Mouse (Mus musculus) forebrain, embryonic 16.5 days (tissue): ENCODE measurements around the gene Fam169b. TPM values are rescaled to one million over a fixed set of nuclear protein-coding genes. Genes with fewer than 3 reads are reported as not detected.

Experiments
- ATAC-seq: fragments of 200-750 bp; cut with Nextera tagmentation; 2 replicates; pipeline ENCODE4 v1.8.0; 2017; ENCODE audit warnings: mild to moderate bottlenecking, moderate library complexity
- H3K27ac ChIP-seq: fragments of 300-500 bp; sonication (generic); 2 replicates; pipeline ENCODE4 v1.5.1; 2014; ENCODE audit warnings: low read length, control low read depth
- H3K27me3 ChIP-seq: fragments of 300-500 bp; sonication (generic); replicated peaks from 2 replicates; pipeline ENCODE4 v1.6.1; 2014; ENCODE audit warnings: low read length; ENCODE audit not compliant: control insufficient read depth, insufficient read depth
- H3K36me3 ChIP-seq: fragments of 300-500 bp; sonication (generic); 2 replicates; pipeline ENCODE4 v1.6.1; 2014; ENCODE audit not compliant: control insufficient read depth, insufficient read depth
- H3K4me1 ChIP-seq: fragments of 300-500 bp; sonication (generic); replicated peaks from 2 replicates; pipeline ENCODE4 v1.6.1; 2014; ENCODE audit warnings: low read length; ENCODE audit not compliant: control insufficient read depth, insufficient read depth
- H3K4me2 ChIP-seq: fragments of 300-500 bp; sonication (generic); 2 replicates; pipeline ENCODE4 v1.6.1; 2014; ENCODE audit warnings: mild to moderate bottlenecking, low read length, control low read depth
- H3K4me3 ChIP-seq: fragments of 300-500 bp; sonication (generic); replicated peaks from 2 replicates; pipeline ENCODE4 v1.5.1; 2014; ENCODE audit warnings: mild to moderate bottlenecking, low read length, control low read depth
- H3K9ac ChIP-seq: fragments of 300-500 bp; sonication (generic); replicated peaks from 2 replicates; pipeline ENCODE4 v1.6.1; 2014; ENCODE audit warnings: low read depth, low read length, control low read depth
- H3K9me3 ChIP-seq: fragments of 300-500 bp; sonication (generic); 2 replicates; pipeline ENCODE4 v1.6.1; 2016; ENCODE audit warnings: low read length; ENCODE audit not compliant: control insufficient read depth
- WGBS: fragments of 180-500 bp; shearing (Covaris S2); extraction: QIAGEN DNeasy Blood & Tissue Kit; methylation state at CpG from one replicate; pipeline ENCODE4 v1.1.7; 2014; 5-methylcytosine and 5-hydroxymethylcytosine counted together
- polyA plus RNA-seq: library from polyadenylated mRNA; unstranded; fragments of >200 nt; fragmentation: Nextera tagmentation; extraction: Ambion mirVana; gene quantifications from 2 replicates; pipeline ENCODE4 v1.2.1, GENCODE M21; 2015

The Fam169b gene
- polyA plus RNA-seq: 0.20 TPM in 1 of 2 replicates, not detected in the other

DNA sequence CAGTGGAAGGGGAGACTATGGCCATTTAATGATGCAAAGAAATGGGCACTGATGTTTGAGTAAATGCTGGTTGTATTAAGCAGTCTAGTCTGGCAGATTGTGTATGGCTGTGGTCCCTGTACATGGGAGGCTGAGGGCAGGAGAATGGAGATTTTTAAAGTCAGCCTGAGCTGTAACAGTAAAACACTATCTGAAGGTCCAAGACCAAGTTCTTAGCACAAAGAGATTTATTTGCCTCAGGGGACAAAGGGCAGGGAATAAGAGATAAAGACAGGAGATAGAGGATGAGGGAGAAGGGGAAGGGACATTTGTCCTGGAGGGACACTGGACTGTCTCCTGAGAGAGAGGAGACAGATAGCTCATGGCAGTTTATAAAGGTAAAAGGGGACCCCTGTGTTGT lies at the start of gene Fam169b:
Fam169b (plus strand) TSS at position 325 of the 400 bp plus-strand sequence.
- Histone ChIP-seq H3K27me3 (0 out of 2 replicates have a peak, but pooled peaks cover 3% of the 10 kb centered on the region), H3K9me3 (no peaks in the 10 kb centered on the region), H3K36me3 (no peaks in the 10 kb centered on the region), H3K4me3 (no peak within 1 kb of the TSS), H3K27ac (no peak within 1 kb of the TSS), H3K4me1 (peaks cover 17% of the 10 kb centered on the region), H3K9ac (no peak within 1 kb of the TSS), H3K4me2 (no peak within 1 kb of the TSS)
- no peak for ATAC-seq

DNA sequence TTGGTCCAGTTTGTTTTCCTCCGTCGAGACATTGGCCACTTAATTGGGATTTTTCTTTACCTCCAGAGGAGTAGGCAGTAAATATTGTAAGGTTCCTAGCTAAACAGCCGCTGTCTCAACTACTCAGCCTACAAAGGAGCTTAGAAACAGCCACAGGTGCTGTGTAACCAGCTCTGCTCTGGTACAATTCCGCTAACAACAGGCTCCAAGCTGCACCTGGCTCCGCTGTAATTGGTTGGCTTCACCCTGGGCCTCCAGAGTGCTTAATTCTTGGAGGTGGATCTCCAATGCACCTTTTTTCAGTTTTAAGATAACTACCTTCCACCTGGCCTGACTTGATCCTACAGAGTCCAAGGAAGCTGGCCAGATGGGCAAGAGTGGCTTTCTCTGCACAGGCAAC lies 49.6 kb upstream of the Fam169b start:
- Histone ChIP-seq H3K4me2 (no peak overlapping the region), H3K27ac (no peak overlapping the region), H3K9me3 (no peaks in the 10 kb centered on the region), H3K9ac (no peak overlapping the region), H3K4me3 (no peak overlapping the region), H3K36me3 (peaks cover 4% of the 10 kb centered on the region), H3K27me3 (no peaks in the 10 kb centered on the region), H3K4me1 (peaks cover 28% of the 10 kb centered on the region)
- no peak for ATAC-seq
- 93% methylated on average over 5 of the region's 5 CpGs for WGBS

DNA sequence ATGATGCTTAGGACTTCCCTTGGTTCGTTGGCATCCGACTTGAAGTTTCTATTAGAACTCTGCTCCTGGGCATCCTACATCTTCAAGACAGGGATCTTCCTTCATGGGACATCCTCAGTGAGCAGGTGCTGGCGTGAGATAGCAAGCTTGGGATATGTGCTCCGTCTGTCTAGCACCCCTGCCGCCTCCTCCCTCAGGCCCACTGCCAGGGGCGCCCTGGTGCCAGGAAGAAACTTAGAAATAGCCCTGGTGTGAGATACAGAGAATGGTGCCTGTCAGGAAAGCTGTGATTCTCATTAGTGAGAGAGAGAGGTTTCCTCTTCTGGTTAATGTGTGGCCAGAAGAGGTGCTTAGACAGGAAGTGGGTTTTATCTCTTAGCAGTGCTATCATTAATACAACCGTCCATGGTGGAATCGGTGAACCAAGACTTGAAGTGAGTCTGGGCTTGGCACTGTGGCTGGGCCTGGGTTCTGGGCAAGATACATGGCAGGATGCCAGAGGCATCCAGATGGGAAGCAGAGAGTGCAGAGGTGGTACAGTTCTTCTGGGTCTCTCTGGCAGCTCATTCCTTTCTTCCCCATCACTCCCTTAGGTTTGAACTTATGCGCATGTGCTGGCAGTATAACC lies 48.1 kb upstream of the Fam169b start:
- H3K27me3 ChIP-seq: no peaks in the 10 kb centered on the region
- no peak overlapping the region for H3K27ac ChIP-seq
- peaks cover 30% of the 10 kb centered on the region for H3K4me1 ChIP-seq
- H3K4me2 ChIP-seq: no peak overlapping the region
- H3K36me3 ChIP-seq: peaks cover 4% of the 10 kb centered on the region; the same call in 1 of the 2 replicates
- no peaks in the 10 kb centered on the region for H3K9me3 ChIP-seq
- H3K4me3 ChIP-seq: no peak overlapping the region
- no peak overlapping the region for H3K9ac ChIP-seq
- ATAC-seq: no peak
- WGBS: 74% methylated on average over 9 of the region's 9 CpGs

DNA sequence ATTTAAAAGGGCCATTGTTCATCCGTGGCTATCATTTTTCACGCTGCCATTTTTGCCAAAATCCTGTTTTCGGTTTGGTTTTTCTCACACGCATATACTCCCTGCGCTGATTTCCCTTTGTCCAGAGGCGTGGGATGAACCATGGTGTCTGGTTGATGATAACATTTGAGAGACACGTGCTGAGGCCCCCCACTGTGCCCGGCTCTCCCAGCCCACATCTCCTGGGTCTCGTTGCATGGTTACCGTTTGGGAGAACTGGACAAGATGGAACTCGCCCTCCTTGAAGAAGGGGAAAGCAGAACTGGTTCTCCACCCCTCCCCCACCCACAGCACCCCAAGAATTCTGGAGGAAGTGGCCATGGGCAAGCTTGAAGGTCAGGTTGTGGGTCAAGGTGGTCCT lies 46.6 kb upstream of the Fam169b start:
- H3K4me1 ChIP-seq: peaks cover 24% of the 10 kb centered on the region
- peaks cover 9% of the 10 kb centered on the region for H3K36me3 ChIP-seq
- no peak overlapping the region for H3K4me2 ChIP-seq
- no peaks in the 10 kb centered on the region for H3K9me3 ChIP-seq
- no peak overlapping the region for H3K27ac ChIP-seq
- H3K4me3 ChIP-seq: no peak overlapping the region
- ATAC-seq: no peak
- no peak overlapping the region for H3K9ac ChIP-seq
- WGBS: 88% methylated on average over 11 of the region's 11 CpGs
- no peaks in the 10 kb centered on the region for H3K27me3 ChIP-seq

DNA sequence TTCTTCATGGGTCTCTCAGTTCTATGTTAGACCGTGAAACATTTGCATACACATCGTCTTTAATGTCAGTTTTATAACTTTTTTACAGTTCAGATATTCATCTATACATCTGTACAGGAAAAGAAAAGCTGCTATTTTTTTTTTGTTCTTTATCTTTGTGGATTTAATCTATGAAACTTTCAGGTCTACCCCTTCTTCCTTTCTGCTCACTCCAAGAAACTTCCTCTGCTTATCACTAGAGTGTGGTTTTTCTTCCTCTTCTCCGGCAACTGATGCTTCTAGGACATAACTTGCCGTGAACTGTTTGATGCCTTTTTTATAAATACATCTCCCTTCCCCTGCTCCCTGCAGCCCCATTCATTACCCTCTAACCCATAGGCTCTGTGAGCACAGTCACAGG lies 46.0 kb upstream of the Fam169b start:
- Histone ChIP-seq H3K27me3 (no peaks in the 10 kb centered on the region), H3K9ac (no peak overlapping the region), H3K4me2 (no peak overlapping the region), H3K36me3 (peaks cover 9% of the 10 kb centered on the region), H3K4me1 (peaks cover 22% of the 10 kb centered on the region), H3K4me3 (no peak overlapping the region), H3K27ac (no peak overlapping the region), H3K9me3 (no peaks in the 10 kb centered on the region)
- ATAC-seq: no peak
- WGBS: 88% methylated on average over 4 of the region's 4 CpGs

DNA sequence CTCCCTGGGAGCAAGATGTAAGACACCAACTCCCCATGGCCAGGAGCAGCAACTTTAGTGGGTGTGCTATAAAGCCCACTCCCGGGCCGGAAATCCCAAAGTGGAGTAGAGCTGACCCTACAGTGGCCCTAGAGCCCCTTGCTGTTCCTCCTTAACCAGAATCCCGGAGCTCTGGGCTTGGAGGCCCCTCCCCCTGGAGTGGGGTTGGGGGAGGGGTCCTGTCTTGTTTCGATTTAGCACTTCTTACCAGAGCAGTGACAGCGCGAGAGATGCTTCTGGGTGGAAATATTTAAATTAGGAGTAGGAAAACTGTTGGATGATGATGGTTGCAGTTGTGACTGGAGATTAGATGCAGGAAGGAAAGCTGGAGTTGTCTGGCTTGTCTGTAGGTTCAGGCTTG lies 45.1 kb upstream of the Fam169b start:
- peak overlapping the region; percentile 30; the same call in 1 of the 2 replicates for H3K27ac ChIP-seq
- 38% methylated on average over 6 of the region's 6 CpGs for WGBS
- H3K4me3 ChIP-seq: no peak overlapping the region
- H3K9me3 ChIP-seq: no peaks in the 10 kb centered on the region
- H3K9ac ChIP-seq: no peak overlapping the region
- peaks cover 18% of the 10 kb centered on the region for H3K4me1 ChIP-seq
- no peak overlapping the region for H3K4me2 ChIP-seq
- H3K36me3 ChIP-seq: peaks cover 9% of the 10 kb centered on the region
- H3K27me3 ChIP-seq: no peaks in the 10 kb centered on the region
- ATAC-seq: peak; percentile 51; the same call in 1 of the 2 replicates

DNA sequence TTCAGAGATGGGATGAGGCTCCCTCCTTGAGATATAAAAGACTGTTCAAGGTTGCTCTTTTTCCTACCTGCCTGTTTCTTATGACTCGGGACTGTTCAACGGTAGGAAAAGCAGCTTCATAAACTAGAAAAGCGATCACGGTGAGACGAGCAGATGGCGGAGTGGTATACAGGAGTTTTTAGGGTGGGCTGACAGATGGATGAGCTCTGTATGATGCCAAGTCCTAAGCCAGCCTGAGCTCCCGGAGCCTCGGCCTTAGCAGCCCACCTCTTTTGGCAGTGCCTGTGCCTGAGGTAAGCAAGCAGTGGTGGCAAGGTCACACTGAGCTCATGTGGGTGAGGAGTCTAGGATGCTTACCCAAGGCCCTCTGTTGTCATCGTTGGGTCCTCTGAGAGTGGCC lies 42.8 kb upstream of the Fam169b start:
- 0 out of 2 replicates have a peak, but pooled peaks have one; percentile 37 for ATAC-seq
- H3K27ac ChIP-seq: no peak overlapping the region
- peaks cover 9% of the 10 kb centered on the region for H3K36me3 ChIP-seq

DNA sequence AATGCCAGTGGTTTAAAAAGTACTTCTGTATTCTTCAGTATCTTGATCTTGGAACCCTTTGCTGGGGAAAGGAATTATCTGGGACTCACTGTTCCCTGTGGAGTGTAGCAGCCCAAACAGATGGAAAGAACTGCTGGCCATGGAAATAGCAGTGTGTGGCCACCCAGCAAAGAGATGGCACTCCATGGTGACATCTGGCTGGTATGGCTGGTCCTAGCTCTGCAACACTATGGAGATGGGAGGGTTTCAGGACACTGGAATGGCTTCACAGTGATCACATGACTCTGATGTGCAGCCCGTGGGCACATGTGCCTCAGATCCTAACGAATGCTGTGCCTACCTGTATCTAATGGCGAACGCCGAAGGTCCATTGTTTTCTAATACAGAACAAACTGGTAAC lies 41.1 kb upstream of the Fam169b start:
- H3K9ac ChIP-seq: no peak overlapping the region
- WGBS: 78% methylated on average over 5 of the region's 5 CpGs
- no peak overlapping the region for H3K27ac ChIP-seq
- H3K27me3 ChIP-seq: no peaks in the 10 kb centered on the region
- no peak overlapping the region for H3K4me3 ChIP-seq
- H3K9me3 ChIP-seq: no peaks in the 10 kb centered on the region
- peaks cover 6% of the 10 kb centered on the region for H3K36me3 ChIP-seq
- peaks cover 17% of the 10 kb centered on the region for H3K4me1 ChIP-seq
- no peak for ATAC-seq
- no peak overlapping the region for H3K4me2 ChIP-seq

More for the DNA sequence above, 42.8 kb upstream of the Fam169b start:
- H3K4me2 ChIP-seq: no peak overlapping the region
- no peak overlapping the region for H3K4me3 ChIP-seq
- 54% methylated on average over 9 of the region's 9 CpGs for WGBS
- no peaks in the 10 kb centered on the region for H3K9me3 ChIP-seq
- H3K9ac ChIP-seq: no peak overlapping the region
- peaks cover 17% of the 10 kb centered on the region for H3K4me1 ChIP-seq
- no peaks in the 10 kb centered on the region for H3K27me3 ChIP-seq

DNA sequence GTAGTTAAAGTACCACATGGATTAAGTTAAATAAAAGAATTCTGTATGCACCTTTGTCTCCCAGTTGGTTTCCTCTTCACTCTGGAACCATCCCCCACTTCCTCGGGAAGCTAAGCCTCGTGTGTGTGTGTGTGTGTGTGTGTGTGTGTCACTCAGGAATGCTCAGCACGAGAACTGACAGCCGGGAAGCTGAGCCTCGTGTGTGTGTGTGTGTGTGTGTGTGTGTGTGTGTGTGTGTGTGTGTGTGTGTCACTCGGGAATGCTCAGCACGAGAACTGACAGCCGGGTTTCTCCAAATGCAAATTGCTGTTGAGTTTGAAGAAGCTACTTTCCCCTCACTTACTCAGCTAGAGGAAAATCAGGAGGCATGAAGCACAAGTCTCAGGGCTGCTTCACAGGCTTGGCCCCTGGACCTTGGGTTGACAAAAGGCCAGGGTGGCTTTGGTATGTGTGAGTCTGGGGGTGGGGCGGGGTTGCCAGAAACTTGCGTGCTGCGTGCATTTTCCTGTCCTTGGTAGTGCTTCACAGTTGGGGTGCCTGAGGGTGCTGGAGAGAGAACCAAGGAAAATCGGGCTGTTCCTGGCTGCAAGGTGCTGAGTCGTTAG lies 39.9 kb upstream of the Fam169b start:
- Histone ChIP-seq H3K4me3 (no peak overlapping the region), H3K36me3 (peaks cover 7% of the 10 kb centered on the region), H3K9me3 (no peaks in the 10 kb centered on the region), H3K27ac (no peak overlapping the region), H3K9ac (no peak overlapping the region), H3K27me3 (no peaks in the 10 kb centered on the region), H3K4me1 (peaks cover 12% of the 10 kb centered on the region), H3K4me2 (no peak overlapping the region)
- 21% methylated on average over 13 of the region's 13 CpGs for WGBS
- ATAC-seq: peak; percentile 50
